Mouse (Mus musculus) small intestine, adult 2 months (tissue): ENCODE data around the gene Nanos2. TPM values are rescaled to one million over a fixed set of nuclear protein-coding genes. Genes with fewer than 3 reads are reported as not detected.

ENCODE experiments used
- H3K27ac ChIP-seq: fragments of 200-500 bp; 2 replicates; pipeline ENCODE4 v1.5.1; 2012; ENCODE audit warnings: low read depth, low read length, control low read depth, inconsistent platforms; ENCODE audit not compliant: insufficient read depth
- H3K27me3 ChIP-seq: fragments of 200-500 bp; 2 replicates; pipeline ENCODE4 v1.6.1; 2012; ENCODE audit warnings: mild to moderate bottlenecking, moderate library complexity, low read length, inconsistent platforms; ENCODE audit not compliant: control insufficient read depth, insufficient read depth
- H3K36me3 ChIP-seq: fragments of 200-500 bp; 2 replicates; pipeline ENCODE4 v1.6.1; 2012; ENCODE audit warnings: mild to moderate bottlenecking, low read length, control low read depth, inconsistent platforms; ENCODE audit not compliant: control insufficient read depth, insufficient read depth
- H3K4me1 ChIP-seq: fragments of 200-500 bp; 2 replicates; pipeline ENCODE4 v1.6.1; 2012; ENCODE audit warnings: low read length, inconsistent platforms, mixed read lengths; ENCODE audit not compliant: control insufficient read depth, insufficient read depth, insufficient read length
- H3K4me3 ChIP-seq: fragments of 200-500 bp; 2 replicates; pipeline ENCODE4 v1.5.1; 2012; ENCODE audit warnings: low read depth, mild to moderate bottlenecking, control low read depth, inconsistent platforms, low read length, moderate library complexity
- CTCF ChIP-seq: fragments of 200-500 bp; IDR thresholded peaks from 2 replicates; pipeline ENCODE4 v1.5.1; 2012; ENCODE audit warnings: low read depth, mild to moderate bottlenecking, control low read depth, inconsistent platforms, low read length, moderate library complexity, mixed read lengths; ENCODE audit not compliant: insufficient replicate concordance, insufficient read length; ENCODE audit errors: extremely low read depth
- POLR2A ChIP-seq: fragments of 200-500 bp; IDR thresholded peaks from 2 replicates; pipeline ENCODE4 v1.6.1; 2012; ENCODE audit warnings: low read depth, mild to moderate bottlenecking, control low read depth, inconsistent platforms, low read length, moderate library complexity
- WGBS: fragments of 180-500 bp; shearing (Covaris S2); methylation state at CpG from one replicate; pipeline ENCODE4 v1.1.7; 2018; 5-methylcytosine and 5-hydroxymethylcytosine counted together
- polyA plus RNA-seq: library from polyadenylated mRNA; depleted of rRNA; stranded (reverse); fragments of >200 nt; gene quantifications from 2 replicates; pipeline ENCODE4 v1.2.3, GENCODE M21; 2012; rRNA removed

Gene Nanos2
- polyA plus RNA-seq, result not detected in 2 replicates

GRCm38 (mm10) chr7:18987100-18987499 is at the start of gene Nanos2:
Gene Nanos2, plus strand, starts transcription at chr7:18987400.
- no peak within 1 kb of the TSS for H3K4me3 ChIP-seq
- H3K27ac ChIP-seq, result no peak within 1 kb of the TSS
- TF ChIP-seq CTCF, result no peak
- TF ChIP-seq POLR2A, result no peak
- H3K36me3 ChIP-seq, result no peaks in the 10 kb centered on the region
- 20% methylated on average over 2 of the region's 2 CpGs for WGBS
- peaks cover 9% of the 10 kb centered on the region for H3K4me1 ChIP-seq
- peaks cover 10% of the 10 kb centered on the region for H3K27me3 ChIP-seq

- no peaks in the 10 kb centered on the region for H3K27me3 ChIP-seq
- TF ChIP-seq CTCF (no peak), POLR2A (no peak)
- 10% methylated on average over 1 of the region's 1 CpGs for WGBS
- H3K27ac ChIP-seq, result no peak overlapping the region
- no peaks in the 10 kb centered on the region for H3K36me3 ChIP-seq
- H3K4me3 ChIP-seq, result no peak overlapping the region
- no peaks in the 10 kb centered on the region for H3K4me1 ChIP-seq
Measured at GRCm38 (mm10) chr7:18942376-18942775, 44.8 kb upstream of the Nanos2 start.

GRCm38 (mm10) chr7:18942815-18943214 is 44.4 kb upstream of the Nanos2 start:
- Histone ChIP-seq H3K36me3 (no peaks in the 10 kb centered on the region), H3K4me3 (no peak overlapping the region), H3K4me1 (no peaks in the 10 kb centered on the region), H3K27me3 (no peaks in the 10 kb centered on the region), H3K27ac (no peak overlapping the region)
- WGBS, result 56% methylated on average over 9 of the region's 9 CpGs
- TF ChIP-seq CTCF, result no peak
- TF ChIP-seq POLR2A, result no peak

- Histone ChIP-seq H3K36me3 (no peaks in the 10 kb centered on the region), H3K4me3 (no peak overlapping the region), H3K27ac (peak overlapping the region; percentile 49; the same call in 1 of the 2 replicates), H3K4me1 (0 out of 2 replicates have a peak, but pooled peaks cover 1% of the 10 kb centered on the region), H3K27me3 (no peaks in the 10 kb centered on the region)
- TF ChIP-seq CTCF, result no peak
- 26% methylated on average over 6 of the region's 6 CpGs for WGBS
Measured at GRCm38 (mm10) chr7:18948151-18948550, 39.0 kb upstream of the Nanos2 start.

GRCm38 (mm10) chr7:18949781-18950522 is 37.2 kb upstream of the Nanos2 start:
- H3K27me3 ChIP-seq, result no peaks in the 10 kb centered on the region
- TF ChIP-seq POLR2A, result no peak
- no peak for TF ChIP-seq CTCF
- 31% methylated on average over 12 of the region's 12 CpGs for WGBS
- H3K4me3 ChIP-seq, result no peak overlapping the region
- no peak overlapping the region for H3K27ac ChIP-seq
- H3K36me3 ChIP-seq, result no peaks in the 10 kb centered on the region
- H3K4me1 ChIP-seq, result 0 out of 2 replicates have a peak, but pooled peaks cover 1% of the 10 kb centered on the region

GRCm38 (mm10) chr7:18950523-18951315 is 36.5 kb upstream of the Nanos2 start:
- Histone ChIP-seq H3K4me1 (0 out of 2 replicates have a peak, but pooled peaks cover 1% of the 10 kb centered on the region), H3K27ac (no peak overlapping the region), H3K36me3 (no peaks in the 10 kb centered on the region), H3K27me3 (no peaks in the 10 kb centered on the region), H3K4me3 (no peak overlapping the region)
- WGBS, result 34% methylated on average over 18 of the region's 18 CpGs
- TF ChIP-seq POLR2A, result no peak
- no peak for TF ChIP-seq CTCF

- 13% methylated on average over 15 of the region's 15 CpGs for WGBS
- Histone ChIP-seq H3K4me3 (no peak overlapping the region), H3K4me1 (0 out of 2 replicates have a peak, but pooled peaks cover 1% of the 10 kb centered on the region), H3K27me3 (no peaks in the 10 kb centered on the region), H3K27ac (no peak overlapping the region), H3K36me3 (no peaks in the 10 kb centered on the region)
- TF ChIP-seq CTCF (no peak), POLR2A (no peak)
Measured at GRCm38 (mm10) chr7:18951397-18951796, 35.8 kb upstream of the Nanos2 start.
